Mouse (Mus musculus) inflammation-experienced regulatory T-cells, adult 6 months (primary cell): ENCODE measurements around the gene Hspa12a. TPM values are rescaled to one million over a fixed set of nuclear protein-coding genes. Genes with fewer than 3 reads are reported as not detected.
"Not testable (repeated sequence)": the region's sequence is repeated elsewhere in the genome, so short reads cannot be mapped to it uniquely, and the experiment has no call there.

ENCODE experiments used
- ATAC-seq: one replicate; pipeline ENCODE4 v1.8.0; 2017
- polyA plus RNA-seq, 3 experiments: library from polyadenylated mRNA; unstranded; fragments of 100-300 nt; shearing (Covaris generic); gene quantifications; one replicate each; pipeline ENCODE4 v1.2.1; 2017

Gene Hspa12a
- polyA plus RNA-seq, 3 experiments from 2014 or later, result 0.57 to 0.92 TPM; not detected in 1

DNA sequence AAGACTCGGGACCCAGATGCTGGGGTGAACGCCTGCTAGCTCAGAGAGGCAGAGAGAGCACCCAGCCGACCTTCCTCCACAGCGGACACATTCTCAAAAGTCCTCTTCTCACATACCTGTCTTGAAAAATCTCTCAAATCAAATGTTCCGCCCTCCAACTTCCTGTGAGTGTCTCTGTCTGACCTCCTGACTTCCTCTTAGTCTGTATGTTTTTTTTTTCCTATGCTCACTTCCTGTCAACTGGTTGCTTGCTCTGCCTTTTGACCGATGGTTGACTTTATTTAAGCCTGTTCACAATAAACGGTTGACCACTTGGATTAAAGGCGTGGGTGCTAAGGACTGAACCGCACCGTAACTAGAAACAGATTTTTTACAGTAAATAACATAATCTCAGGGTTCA is 35.4 kb downstream of the Hspa12a start:
- peak; percentile 35 for ATAC-seq

DNA sequence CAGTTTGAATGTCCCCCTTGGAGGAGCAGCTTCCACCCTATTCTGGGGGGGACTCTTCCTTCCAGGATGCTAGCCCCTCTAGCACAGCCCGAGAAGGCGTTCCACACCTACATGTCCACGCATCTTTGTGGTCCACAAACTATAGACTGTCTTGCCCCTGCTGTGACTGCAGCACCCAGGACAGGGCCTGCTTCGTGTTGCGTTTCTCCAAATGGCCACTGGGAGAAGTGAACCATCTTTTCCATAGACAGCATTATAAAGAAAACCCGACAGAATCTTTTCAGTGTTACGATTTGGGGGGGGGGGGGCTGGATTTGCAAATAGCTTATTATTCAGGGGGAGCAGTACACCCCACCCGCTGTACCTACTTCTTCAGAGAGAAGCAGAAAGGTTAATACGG is 36.8 kb downstream of the Hspa12a start:
- ATAC-seq, result no peak

DNA sequence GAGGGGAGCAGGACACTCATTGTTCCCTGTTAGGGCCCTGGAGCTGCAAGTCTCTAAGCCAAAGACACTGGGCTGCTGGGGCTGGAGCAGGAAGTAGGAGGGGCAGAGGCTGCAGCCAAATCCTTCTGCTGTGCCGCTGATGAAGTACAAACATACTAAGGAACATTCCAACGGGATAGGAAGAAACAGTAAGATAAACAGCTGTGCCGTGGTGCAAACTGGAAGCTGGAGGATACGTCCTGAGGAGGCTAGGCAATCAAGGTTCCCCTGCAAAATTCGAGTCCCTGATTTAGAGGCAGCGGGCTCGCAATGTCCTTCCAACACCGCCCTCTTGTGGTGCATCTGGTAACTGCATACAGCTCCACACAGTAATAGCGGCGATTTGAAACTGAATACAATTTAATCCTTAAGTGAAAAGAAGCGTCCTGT is 39.5 kb downstream of the Hspa12a start:
- ATAC-seq, result peak; percentile 61

DNA sequence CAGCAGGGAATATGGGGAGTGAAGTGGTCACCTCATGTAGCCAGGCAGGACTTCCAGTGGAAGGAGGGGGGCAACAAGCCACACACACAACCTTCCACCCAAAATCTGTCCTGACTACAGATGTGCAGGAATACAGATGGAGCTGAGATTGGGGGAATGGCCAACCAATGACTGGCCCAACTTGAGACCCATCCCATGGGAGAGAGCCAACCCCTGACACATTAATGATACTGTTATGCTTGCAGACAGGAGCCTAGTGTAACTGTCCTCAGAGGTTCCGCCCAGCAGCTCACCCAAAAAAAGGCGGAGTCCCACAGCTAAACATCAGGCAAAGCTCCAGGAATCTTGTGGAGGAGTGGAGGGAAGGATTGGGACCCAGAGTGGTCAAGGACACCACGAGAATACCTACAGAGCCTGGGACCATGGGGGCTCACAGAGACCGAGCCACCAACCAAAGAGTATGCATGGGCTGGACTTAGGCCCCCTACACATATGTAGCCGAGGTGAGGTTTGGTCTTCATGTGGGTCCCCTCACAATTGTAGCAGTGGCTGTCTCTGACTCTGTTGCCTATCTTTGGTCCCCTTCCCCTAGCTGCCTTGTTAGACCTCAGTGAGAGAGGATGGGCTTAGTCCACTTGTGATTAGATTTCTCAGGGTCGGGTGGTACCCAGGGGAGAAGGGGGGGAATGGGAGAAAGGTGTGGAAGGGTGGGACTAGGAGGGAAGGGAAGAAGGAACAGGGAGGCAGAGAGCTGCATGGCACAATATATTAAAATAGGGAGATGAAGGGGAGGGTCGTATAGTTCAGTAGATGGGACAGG is 40.2 kb downstream of the Hspa12a start:
- no peak for ATAC-seq

DNA sequence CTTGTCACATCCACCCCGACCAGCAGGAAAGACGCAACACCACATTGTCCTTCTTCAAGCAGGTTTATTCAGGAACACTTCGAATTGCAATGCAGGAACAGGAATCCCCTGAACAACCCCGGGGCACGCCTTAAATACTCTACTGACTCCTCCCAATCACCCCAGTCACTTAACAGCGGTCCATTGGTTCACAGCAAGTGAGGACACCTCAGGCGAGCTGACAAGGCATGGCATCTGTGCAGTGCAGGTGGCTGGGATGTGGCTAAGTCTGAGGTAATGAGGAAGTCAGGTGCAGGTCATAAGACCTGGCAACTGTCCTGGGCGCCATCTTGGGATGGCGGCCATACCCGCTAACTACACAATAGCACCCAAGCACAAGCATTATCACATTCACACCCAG is 43.0 kb downstream of the Hspa12a start:
- not testable (repeated sequence) for ATAC-seq

DNA sequence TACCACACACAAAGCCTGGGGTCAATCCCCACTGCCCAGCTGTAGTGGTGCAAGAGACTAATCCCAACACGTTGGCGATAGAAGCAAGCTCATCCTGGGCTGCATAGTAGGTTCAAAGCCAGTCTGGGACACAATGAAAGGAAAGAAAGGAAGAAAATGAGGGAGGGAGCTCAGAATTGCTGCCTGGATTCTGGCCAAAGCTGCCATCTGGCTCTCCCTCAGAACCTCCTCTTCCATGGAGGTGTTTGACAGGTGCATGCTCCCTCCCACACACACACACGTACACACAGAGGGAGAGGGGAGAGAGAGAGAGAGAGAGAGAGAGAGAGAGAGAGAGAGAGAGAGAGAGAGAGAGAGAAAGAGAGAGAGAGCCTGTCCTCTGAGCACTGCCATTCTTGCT is 47.2 kb downstream of the Hspa12a start:
- no peak for ATAC-seq

DNA sequence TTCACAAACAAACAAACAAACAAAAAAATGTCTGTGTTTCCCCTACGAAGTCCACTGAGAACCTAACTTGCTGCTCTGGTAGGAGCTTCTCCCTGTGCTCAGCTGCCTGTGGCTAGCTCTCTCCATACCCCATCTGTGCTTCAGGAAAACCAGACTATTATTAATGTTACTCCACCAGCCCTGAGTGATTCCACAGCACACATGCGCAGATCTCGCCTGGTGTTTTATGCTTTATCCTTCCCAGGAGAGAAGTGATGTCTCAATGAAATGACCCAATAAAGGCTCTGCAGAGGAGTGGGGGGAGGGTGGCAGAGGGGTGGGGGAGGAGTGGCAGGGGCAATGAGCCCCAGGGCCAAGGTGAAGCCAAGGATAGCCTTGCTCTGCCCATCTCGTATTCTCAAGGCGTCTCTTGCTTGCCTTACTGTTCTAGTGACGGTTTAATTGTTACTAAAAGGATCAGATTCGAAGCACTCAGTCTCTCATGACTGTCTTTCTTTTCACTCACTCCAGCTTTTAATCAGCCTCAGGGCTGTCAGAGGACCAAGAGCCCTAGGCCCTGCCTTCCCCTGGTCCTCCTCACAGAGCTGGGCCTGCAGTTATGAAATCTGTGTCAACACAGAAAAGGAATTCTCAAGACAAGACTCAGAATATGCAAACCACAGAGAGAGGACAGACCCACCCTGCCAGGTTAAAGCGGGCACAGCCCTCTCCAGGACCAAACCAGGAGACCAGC is 54.0 kb downstream of the Hspa12a start:
- ATAC-seq, result no peak

DNA sequence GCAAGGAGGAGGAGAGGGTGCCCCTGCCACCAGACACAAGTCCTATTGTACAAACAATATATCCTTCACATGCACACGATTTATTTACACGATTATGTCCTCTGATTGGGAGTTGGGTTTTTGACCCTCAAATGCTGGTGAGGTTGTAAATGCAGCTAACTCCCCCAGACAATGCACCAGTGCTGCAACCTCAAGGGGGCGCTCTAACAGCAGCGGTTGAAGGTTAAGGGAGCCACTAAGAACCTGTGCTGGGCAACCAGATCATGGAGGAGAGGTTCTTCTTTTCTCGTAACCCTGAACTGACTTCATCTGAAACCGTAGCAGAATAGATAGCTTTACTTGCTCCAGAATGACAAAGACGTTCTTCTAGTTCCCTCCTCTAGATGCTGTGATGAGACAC is 57.0 kb downstream of the Hspa12a start:
- ATAC-seq, result no peak

DNA sequence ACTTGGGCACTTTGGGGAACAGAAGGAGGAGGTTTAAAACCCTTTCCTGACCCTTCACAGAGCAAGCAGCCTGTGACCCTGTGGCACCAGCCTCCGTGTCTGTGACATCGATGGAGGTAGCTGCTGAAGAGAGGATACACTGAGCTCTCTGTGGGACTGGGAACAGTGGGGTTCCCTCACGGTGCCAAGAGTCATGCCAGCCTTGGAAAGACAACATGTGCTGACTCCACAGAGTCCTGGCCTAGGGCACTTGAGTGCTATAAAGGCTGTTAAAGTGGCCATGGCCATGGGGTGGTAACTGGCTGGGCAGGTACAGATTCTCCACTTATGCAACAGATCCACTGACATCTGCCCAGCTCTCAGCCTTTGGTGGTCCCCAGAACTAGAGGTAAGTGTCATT is 60.0 kb downstream of the Hspa12a start:
- no peak for ATAC-seq

DNA sequence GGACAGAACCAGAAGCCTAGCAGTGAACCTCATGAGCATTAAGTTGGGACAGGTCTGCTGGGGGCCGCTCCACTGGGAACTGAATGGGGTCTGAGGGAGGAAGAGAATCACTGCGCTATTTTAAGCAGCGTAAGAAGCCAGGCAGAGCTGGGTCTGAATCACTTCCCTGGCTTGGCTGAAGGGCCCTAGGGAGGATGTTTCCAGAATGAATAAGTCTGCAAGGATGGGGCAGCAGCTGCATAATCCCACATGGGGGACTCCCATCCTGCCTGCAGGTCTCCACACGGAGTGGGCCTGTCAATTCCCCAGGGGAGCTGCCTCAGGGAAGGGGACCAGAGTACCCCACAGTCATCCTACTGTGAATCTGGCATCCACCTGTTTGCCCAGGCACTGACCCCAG is 61.1 kb downstream of the Hspa12a start:
- no peak for ATAC-seq

DNA sequence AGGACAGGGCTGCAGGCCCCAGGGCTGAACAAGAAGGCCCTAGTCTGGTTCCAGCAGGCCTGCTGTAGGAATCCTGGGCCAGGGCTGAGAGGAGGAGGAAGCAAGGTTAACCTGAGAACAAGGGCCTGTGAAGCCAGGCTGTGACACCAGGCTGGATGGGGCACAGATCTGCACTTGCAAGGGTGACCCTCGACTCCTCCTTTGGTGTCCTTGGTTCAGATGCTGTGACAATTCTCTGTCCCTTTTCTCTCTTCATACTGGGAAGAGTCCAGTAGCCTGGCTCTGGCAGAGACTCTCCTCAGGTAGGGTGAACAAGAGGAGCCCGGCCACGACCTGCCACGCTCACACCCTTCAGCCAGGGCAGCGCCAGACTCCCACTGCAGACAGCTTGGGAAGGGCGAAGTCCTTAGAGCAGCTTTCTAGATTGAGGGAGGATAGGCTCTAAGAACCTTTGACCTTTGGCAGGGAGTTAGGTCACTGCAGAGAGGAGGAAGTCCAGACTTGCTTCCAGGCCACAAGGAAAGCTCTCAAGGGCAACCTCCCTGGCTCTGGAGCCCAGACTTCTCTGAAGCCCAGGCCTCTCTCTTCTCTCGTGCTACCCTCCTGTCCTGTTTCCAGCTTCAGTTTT is 64.0 kb downstream of the Hspa12a start:
- ATAC-seq, result no peak

DNA sequence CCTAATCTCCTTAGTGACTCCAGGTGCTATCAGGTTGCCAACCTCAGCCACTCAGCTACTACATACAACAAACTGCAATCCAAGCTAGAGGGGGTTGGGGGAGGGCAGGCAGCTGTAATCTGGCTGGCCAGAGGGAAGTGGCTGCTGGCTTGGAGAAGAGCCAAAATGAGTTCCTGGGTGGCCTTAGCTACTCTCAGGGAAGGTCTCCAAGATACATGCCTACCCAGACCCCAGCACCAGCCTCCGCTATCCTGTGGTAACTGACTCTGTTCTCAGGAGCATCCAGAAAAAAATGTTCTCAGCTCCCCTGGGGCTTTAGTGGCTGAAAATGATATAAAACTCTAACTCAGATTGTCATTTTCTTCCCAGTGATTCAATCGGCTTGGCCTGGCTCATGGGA is 64.9 kb downstream of the Hspa12a start:
- no peak for ATAC-seq

DNA sequence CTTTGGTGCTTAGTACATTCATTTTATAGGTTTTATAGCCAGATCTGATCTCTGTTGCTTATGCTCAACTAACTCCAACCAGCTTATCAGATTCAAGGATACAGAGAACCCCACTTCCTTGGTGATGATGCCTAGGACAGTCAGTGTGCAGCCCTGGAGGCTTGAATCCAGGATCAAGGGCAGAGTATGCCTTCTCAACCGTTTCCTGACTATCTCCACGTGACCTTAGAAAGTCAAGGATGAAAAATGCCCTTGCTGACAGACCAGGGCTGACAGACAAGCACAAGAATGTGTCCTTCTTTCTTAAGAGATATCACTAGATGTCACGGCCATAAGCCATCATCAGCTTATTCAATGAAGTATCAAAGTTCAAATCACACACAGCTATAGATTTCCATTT is 69.9 kb downstream of the Hspa12a start:
- no peak for ATAC-seq

DNA sequence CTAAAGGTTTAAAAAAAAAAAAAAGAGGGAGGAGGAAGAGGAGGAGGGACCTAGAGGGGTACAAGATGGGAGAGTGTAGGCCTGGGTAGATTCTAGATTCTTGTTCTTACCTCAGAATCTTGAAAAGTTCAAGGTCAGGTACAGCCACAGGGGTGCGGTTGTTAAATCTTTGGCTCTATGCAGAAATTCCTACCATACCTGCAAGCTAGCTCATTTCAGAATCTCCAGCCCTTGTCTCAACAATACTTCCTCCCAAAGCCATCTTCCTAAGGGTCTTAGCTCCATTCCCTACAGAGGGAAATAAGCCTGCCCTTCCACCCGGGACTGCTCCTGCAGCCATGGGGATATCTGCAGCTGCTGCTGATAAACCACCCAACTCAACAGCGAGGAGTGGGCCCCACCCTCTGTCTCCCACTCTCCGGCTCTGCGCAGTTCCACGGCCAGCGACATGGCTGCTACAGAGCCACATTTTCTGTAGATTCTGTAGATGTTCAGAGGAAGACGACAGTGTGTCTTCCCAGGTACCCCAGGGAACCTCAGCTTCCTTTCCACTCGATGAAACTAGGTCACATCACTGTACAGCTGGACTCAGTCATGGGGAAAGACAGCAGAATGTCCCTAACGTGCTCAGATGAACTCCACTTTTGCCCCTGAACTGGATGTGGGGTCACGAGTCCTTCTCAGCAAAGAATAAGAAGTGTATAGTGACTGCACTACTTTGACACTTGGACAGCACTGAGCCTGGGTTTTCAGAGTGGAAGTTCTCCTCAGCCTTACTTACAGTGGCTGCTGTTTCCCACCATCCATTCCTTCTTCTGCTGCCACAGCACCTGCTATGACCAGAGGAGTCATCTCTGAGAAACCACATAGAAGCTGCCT is 70.8 kb downstream of the Hspa12a start:
- ATAC-seq, result no peak

DNA sequence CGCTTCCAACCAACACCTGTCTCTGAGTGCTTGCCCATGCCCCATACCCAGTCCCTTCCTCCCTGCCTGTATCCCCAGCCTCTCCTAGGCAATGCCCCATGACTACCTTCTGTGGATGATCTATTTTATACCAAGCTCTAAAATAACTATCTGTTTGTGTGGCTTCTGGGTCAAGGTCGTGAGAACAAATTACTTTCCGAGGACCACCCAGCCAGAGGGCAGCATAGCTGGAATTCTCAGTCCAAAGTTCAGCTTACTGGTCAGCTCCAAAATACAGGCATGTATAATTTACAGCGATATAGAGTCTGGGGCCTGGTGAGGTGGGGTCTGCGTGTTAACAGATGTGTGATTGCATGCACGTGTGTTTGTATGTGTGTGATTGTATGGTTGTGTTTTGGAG is 71.6 kb downstream of the Hspa12a start:
- no peak for ATAC-seq

DNA sequence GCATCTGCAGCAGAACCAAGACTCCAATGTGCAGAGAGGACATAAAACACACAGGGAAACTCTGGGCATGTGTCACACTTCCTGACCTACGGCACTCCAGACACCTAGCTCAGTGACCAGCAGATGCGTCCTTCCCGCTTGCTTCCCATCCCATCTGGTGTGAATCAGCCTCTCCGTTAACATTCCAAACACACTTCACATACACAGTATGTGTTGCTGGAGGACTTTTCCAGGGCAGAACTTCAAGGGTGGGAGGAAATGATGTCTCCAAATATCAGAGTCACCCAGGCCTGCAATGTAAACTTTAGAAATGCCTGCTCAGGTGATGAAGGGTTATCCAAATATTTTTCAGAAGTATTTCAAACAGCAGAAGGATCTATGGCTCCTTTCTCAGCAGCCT is 76.8 kb downstream of the Hspa12a start:
- ATAC-seq, result no peak

DNA sequence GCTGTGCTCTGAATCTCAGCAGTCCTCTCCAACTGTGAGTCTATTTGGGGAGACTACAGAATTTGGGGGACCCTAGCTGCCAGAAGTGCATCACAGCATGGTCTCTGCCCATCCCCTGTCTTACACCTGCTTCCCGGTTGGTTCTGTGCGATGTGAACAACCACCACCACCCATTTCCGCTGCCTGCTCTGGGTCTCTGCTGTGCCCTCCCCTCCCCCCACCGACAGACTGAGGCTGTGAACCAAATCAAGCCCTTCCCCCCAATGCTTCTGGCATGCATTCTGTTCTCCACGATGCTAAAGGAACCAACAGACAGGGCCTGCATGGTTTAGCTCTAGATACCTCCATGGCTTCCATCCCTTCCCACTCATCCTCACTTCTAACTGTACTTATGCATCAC is 78.2 kb downstream of the Hspa12a start:
- ATAC-seq, result no peak

DNA sequence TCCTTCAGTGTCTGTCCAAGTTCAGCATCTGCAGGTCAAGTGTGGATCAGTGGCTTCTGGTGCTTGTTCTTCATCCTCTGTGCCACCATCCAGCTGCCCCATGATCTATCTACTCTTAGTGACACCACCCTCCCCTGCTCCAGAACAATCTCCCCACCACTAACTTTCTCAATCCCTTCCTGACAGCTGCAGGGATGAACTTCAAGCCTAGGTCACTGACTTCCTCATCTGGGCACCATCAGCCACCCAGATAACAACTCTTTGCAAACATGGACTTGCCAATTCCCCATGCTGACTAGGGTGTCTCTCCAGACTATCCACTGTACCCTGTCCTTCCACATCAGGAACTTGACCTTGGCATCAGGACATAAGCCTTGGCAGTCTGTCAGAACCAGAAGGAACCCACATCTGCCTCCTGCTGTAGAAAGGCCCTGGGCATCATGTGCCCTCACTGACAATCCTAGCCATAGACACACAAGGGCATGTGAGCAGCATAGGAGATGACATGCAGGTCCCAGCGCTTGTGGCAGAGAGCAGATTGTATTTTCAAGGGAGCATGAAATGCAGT is 79.4 kb downstream of the Hspa12a start:
- no peak for ATAC-seq

DNA sequence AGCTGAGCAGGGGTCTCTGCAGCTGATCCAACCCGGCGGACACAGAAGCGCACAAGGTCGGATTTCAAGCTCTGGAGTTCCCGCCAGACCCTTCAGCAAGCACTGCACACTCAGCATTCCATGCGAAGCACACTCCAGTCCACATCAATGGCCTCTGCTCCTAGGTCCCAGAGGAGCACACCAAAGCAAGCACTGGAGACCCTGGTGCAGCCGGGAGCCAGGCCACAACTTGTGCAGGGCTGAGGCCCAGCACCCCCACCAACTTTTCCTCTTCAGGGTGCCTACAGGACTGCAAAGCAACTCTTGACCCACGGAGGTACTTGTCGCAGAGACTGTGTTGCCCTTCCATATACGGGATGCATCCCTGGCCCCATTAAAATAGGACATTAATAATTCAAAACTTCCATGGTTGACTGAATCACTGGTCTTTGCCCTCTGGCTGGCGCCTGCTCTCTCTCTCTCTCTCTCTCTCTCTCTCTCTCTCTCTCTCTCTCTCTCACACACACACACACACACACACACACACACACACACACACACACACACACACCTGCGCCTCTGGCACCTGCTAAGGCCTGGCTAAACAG is 82.2 kb downstream of the Hspa12a start:
- ATAC-seq, result no peak

DNA sequence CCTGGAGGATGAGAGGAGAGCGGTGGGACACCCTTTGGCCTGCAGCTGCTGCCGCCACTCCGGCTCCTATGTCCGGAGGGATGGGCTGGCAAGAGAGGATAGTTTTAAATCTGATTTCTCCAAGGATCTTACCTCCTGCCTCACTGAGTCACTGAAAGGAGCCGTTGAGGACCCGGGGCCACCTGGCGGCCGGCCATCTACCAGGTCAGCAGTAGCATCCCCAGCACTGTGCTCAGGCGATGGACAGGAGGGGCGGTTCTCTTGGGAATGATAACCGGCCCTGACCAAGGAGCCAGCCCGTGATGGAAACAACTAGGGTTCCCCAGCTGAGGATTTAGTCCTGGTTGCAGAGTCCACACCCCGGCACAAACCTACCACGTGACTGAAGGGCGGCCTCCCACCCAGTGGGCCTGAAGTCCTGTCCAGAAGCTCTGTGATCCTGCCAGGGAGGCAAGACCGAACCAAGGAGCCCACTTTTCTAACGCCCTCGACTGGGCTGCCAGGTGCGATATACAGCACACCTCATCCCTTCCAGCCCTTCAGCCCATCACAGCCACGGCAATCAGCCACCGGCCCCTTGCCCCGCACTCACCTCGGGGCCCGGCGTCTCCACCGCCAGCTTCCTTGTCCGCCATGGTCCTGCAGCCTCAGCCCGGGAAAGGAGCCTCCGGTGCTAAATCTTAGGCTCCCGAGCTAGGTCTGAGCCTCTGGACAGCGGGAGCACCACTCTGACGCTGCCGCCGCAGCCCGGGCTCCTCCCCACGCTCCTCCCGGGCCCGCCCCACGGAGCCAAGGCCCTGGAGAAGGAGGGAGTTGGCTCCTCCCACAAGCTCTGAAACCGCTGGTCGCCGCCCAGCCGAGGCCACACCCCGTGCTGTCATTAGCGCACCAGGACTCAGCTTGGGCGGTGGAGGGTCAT is 82.9 kb downstream of the Hspa12a start:
- no peak for ATAC-seq

DNA sequence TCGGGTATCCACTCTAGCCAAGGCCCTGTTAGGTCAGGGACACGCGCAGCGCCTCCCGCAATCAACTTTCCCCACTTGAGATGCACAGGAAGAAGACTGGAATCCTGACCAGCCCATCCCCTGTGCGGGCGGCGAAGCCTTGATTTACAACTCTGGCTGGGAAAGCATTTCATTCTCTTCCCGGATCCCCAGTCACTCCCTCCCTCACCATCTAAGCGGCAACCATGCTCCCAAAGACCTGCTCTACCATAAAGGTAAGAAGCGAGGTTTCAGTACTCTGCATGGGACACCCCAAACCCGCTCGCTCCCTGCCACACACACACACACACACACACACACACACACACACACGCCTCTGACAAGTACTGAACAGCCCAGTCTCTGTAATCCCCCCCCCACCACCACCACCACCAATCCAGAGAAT is 83.6 kb downstream of the Hspa12a start:
- ATAC-seq, result no peak
